ENCODE assay signal across 8 mouse cellular contexts in genomic region chr11:60222085-60222468, GRCm38 (mm10). TPM values are rescaled to one million over a fixed set of nuclear protein-coding genes. Genes with fewer than 3 reads are reported as not detected.
DNase-seq lines count a peak whose midpoint lies in the region; ATAC-seq lines count a peak whose summit lies in the region.

No protein-coding gene starts in this region.

- peak overlapping the region; percentile 34 for H3K4me3 ChIP-seq in kidney, embryonic 14.5 days (ENCODE audit: low read length)
- H3K4me3 ChIP-seq in brown adipose tissue, adult 24 weeks (ENCODE audit: insufficient read depth, low read depth, low read length), result peak overlapping the region; percentile 63
- no peak overlapping the region for H3K4me3 ChIP-seq in hindbrain, embryonic 16.5 days (ENCODE audit: low read length)
- peak overlapping the region; percentile 27; the same call in 1 of the 2 replicates for H3K4me3 ChIP-seq in midbrain, embryonic 15.5 days

- ATAC-seq in kidney, embryonic 14.5 days (ENCODE audit: low FRiP score, low TSS enrichment), result no peak
- no peak for ATAC-seq in hindbrain, embryonic 16.5 days
- ATAC-seq in midbrain, embryonic 15.5 days (replicated peaks), result no peak

- H3K36me3 ChIP-seq in kidney, embryonic 14.5 days (ENCODE audit: control insufficient read depth, insufficient read depth, low read length), result peaks cover 3% of the 10 kb centered on the region; the same call in 1 of the 2 replicates
- no peaks in the 10 kb centered on the region for H3K36me3 ChIP-seq in hindbrain, embryonic 16.5 days (ENCODE audit: control insufficient read depth, insufficient read depth, low read length)
- no peaks in the 10 kb centered on the region for H3K36me3 ChIP-seq in midbrain, embryonic 15.5 days (replicated peaks)

- WGBS in kidney, embryonic 14.5 days, result 57% methylated on average over 3 of the region's 3 CpGs
- WGBS in hindbrain, embryonic 16.5 days, result 52% methylated on average over 3 of the region's 3 CpGs
- 62% methylated on average over 3 of the region's 3 CpGs for WGBS in midbrain, embryonic 15.5 days

- H3K9me3 ChIP-seq in kidney, embryonic 14.5 days (ENCODE audit: control insufficient read depth, low read length), result no peaks in the 10 kb centered on the region
- no peaks in the 10 kb centered on the region for H3K9me3 ChIP-seq in hindbrain, embryonic 16.5 days (ENCODE audit: control insufficient read depth, low read length)
- no peaks in the 10 kb centered on the region for H3K9me3 ChIP-seq in midbrain, embryonic 15.5 days

- no peak for DNase-seq in kidney, postnatal 10 days
- no peak for DNase-seq in gastrocnemius, postnatal 36 days
- DNase-seq in thymus, adult 18-20 months, result no peak
- no peak for DNase-seq in urinary bladder, adult 2 months (ENCODE audit: low spot score)

- H3K4me2 ChIP-seq in kidney, embryonic 14.5 days (replicated peaks; ENCODE audit: low read depth, low read length), result peak overlapping the region; percentile 68
- peak overlapping the region; percentile 69 for H3K4me2 ChIP-seq in hindbrain, embryonic 16.5 days (ENCODE audit: low read length)
- peak overlapping the region; percentile 55 for H3K4me2 ChIP-seq in midbrain, embryonic 15.5 days

- H3K4me1 ChIP-seq in kidney, embryonic 14.5 days (ENCODE audit: control insufficient read depth, insufficient read depth, low read length), result peaks cover 13% of the 10 kb centered on the region
- H3K4me1 ChIP-seq in brown adipose tissue, adult 24 weeks (ENCODE audit: control insufficient read depth, insufficient read depth, insufficient read length, low read length), result peaks cover 20% of the 10 kb centered on the region
- H3K4me1 ChIP-seq in hindbrain, embryonic 16.5 days (ENCODE audit: control insufficient read depth, insufficient read depth, low read depth, low read length), result peaks cover 19% of the 10 kb centered on the region
- peaks cover 25% of the 10 kb centered on the region for H3K4me1 ChIP-seq in midbrain, embryonic 15.5 days

- peak overlapping the region; percentile 32; the same call in 1 of the 2 replicates for H3K9ac ChIP-seq in kidney, embryonic 14.5 days (ENCODE audit: low read depth, low read length)
- peak overlapping the region; percentile 9; the same call in 1 of the 2 replicates for H3K9ac ChIP-seq in hindbrain, embryonic 16.5 days (ENCODE audit: low read depth, low read length)
- H3K9ac ChIP-seq in midbrain, embryonic 15.5 days, result no peak overlapping the region

- intact Hi-C loops in gastrocnemius, postnatal 36 days (cut with DNase I), result no loop called here

- no peak overlapping the region for H3K27ac ChIP-seq in kidney, embryonic 14.5 days (ENCODE audit: low read depth, low read length)
- H3K27ac ChIP-seq in brown adipose tissue, adult 24 weeks (replicated peaks; ENCODE audit: low read depth, low read length), result no peak overlapping the region
- H3K27ac ChIP-seq in hindbrain, embryonic 16.5 days (ENCODE audit: low read depth, low read length), result no peak overlapping the region
- no peak overlapping the region for H3K27ac ChIP-seq in midbrain, embryonic 15.5 days

- H3K27me3 ChIP-seq in kidney, embryonic 14.5 days (ENCODE audit: control insufficient read depth, insufficient read depth, low read length), result no peaks in the 10 kb centered on the region
- H3K27me3 ChIP-seq in hindbrain, embryonic 16.5 days (replicated peaks; ENCODE audit: control insufficient read depth, insufficient read depth, low read length), result no peaks in the 10 kb centered on the region
- no peaks in the 10 kb centered on the region for H3K27me3 ChIP-seq in midbrain, embryonic 15.5 days (replicated peaks)

RNA-seq across cellular contexts. Expression of gene Srebf1, which starts 0.3 kb away (rescaled TPM):
- polyA plus RNA-seq in kidney, embryonic 14.5 days (2014; fragmentation: Nextera tagmentation; extraction: Ambion mirVana), result 58.8 and 60.1 TPM in 2 replicates
- 192 and 233 TPM in 2 replicates for polyA plus RNA-seq in brown adipose tissue, adult 24 weeks (2012; ENCODE audit: insufficient read depth, insufficient read length, missing spikeins)
- polyA plus RNA-seq in hindbrain, embryonic 16.5 days (2015; fragmentation: Nextera tagmentation; extraction: Ambion mirVana), result 42.5 and 44.8 TPM in 2 replicates
- polyA plus RNA-seq in midbrain, embryonic 15.5 days (2015; fragmentation: Nextera tagmentation; extraction: Ambion mirVana), result 37.0 and 38.3 TPM in 2 replicates
- total RNA-seq in gastrocnemius, postnatal 36 days (2021), result 10 to 100 TPM; 18.4 to 21.0 TPM
- polyA plus RNA-seq in urinary bladder, adult 2 months (2012; rRNA removed), result 157 and 168 TPM in 2 replicates
